Mouse (Mus musculus): ENCODE measurements at regions not wholly inside any gene's neighbourhood (a gene's known extent, or its start where the extent isn't known, plus 50 kb on each side); places are given as distances from the start of the nearest gene placed in this dataset.

DNA sequence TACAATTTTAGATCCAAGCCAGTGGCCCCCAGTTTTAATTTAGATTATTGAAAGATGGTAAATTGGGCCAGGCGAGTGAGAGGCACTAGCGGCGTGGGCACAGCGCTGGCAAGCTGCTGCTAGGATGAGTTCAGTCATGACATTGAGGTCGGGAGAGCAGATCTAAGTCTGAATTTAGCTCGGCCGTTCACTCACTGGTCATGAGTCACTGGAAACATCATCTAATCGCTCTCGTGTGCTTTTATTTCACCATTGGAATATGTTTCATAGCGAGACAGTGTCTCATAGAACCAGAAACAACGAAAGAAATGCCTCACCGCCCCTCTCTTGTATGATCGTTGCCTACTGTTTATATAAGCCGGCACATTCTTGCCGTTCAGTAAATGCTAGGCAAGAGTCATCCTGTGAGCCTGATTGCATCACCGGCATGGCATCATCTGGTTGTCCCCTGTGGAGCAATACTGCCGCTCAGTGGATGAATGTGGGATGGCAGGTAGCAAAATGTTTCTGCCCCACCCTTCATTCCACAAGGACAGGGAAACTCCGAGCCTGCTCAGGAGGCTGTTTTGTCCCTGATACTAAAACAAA is 64.3 kb upstream of the Epcam start:
- TF ChIP-seq E2F4 (IDR thresholded peaks at IDR 0.05; ENCODE audit: insufficient read depth) (no peak), POLR2A (IDR thresholded peaks at IDR 0.05; ENCODE audit: insufficient read length, low read depth) (peak; percentile 31), POLR2AphosphoS2 (IDR thresholded peaks at IDR 0.05; ENCODE audit: insufficient read length, low read depth) (peak; percentile 39)

Measured in myocyte (in vitro differentiated cells).